Mouse (Mus musculus) lung, postnatal 4 days (tissue): ENCODE data around the gene Sostdc1.

Source experiments
- DNase-seq, 2 experiments: peaks; one replicate each; pipeline ENCODE4 v3.0.0; 2021

Sostdc1 gene

DNA sequence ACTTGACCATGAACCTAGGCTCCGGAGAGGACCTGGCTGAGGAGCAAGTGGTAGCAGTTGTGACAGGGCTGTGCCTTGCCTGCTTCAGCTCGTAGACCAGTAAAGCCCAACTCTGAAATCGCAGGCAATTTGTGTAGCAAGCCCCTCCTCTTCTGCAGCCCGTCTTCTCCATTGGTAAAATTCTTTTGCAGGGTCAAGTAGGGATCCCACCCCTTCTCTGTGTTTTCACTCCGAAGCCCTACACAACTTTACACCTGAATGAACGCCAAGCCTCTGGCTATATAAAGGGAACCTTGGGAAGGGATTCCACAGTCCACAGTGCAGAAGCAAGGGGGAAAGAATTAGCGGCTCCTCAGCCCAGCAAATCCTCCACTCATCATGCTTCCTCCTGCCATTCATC is at the start of gene Sostdc1:
Sostdc1 (plus strand) TSS at position 224 of the 400 bp plus-strand sequence.
- DNase-seq, result no peak

DNA sequence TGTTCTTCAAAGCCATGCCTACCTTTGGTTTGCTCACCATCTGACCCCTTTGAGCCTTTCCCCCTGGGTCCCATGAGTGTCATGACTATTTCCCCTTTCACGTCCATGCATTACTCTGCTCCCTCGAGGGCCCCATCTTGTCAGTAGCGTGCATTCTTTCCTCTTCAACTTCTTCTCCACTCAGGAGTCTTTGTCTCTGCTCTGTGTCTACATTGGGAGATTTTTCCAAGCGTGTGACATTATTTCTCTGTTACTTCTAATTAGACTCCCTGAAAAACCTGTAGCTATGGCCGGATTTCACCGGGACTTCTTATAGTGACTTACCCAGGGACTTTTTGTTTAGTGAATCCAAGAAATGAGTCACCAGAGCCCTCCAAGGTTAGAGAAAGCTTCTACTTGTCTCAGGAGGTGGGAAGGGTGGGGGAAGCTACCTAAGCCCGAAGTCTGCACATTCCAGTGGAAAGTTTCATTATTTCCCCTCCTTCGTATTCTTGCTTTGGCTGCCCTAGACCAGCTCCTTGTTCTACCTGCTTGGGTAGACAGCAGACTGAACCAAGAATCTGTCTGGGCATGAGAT is 46.2 kb upstream of the Sostdc1 start:
- no peak for DNase-seq

DNA sequence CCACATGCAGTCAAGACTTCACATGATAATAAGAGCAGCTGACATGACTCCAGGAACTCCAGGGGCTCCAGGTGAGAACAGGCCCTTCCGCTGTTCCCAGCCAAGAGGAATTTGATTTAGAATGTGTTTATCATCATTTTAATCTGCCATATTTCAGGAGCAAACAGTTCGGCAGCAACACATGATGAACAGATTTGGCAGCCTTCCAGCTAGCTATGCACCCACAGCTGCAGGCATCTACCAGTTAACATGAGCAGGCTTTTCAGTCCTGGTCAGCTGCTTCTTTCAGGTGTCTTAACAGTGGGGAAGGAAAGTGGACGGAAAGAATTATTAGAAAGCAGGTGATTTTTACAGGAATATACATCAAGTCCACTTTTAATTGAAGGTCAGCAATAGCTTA is 39.1 kb upstream of the Sostdc1 start:
- DNase-seq, result no peak

DNA sequence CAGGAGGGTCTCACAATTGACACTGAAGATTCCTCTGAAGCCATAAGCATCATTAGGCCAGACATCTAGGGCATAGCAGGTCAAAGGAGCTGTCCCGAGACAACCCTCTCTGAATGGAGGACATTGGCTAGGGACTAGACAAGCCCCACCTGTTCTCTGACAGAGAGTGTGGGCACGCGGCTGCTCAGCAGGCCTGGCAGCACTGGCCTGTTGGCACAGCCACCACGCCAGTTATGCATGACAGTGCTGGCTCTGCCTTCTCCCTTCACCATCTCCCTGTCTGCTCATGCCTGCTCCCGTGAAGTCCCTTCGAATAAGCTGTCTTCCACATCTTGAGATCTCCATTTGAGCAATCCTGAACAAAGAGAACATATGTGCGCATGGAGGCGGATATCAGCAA is 24.3 kb upstream of the Sostdc1 start:
- DNase-seq, result no peak

DNA sequence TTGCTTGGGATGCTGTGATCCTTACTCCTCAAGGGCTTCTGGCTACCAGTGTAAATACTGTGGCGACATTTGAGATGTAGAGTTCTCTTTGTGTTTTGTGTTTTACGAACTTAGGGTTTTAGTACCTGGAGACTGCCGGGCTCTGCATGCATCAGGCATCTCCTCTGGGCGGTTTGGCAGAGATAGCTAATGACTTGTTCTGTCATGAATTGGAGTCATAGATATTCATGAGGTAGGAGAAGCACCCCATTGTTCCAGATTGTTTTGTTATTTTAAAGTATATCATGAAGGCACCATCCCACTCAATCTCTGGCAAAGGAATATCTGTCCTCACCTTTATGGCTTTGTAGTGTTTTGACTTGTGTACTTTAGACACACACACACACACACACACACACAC is 23.5 kb upstream of the Sostdc1 start:
- DNase-seq, result no peak

DNA sequence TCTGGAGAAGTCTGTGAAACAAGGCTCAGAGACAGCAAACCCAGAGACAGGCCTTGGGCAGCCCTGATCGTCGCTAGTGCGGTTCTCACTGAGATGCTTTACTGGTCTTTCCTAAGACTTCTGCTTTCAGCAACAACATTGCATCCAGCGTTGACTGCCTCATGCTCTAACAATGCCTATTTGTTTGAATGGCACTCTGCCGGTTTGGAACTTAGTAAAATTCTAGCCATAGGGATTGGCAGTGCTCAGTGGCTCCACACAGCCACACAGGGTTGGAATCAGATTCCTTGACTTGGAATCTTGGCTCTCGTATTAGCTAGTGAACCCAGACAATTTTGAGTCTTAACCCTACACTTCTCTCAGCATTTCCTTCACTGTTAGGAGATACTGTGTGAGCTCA is 22.6 kb upstream of the Sostdc1 start:
- no peak for DNase-seq

DNA sequence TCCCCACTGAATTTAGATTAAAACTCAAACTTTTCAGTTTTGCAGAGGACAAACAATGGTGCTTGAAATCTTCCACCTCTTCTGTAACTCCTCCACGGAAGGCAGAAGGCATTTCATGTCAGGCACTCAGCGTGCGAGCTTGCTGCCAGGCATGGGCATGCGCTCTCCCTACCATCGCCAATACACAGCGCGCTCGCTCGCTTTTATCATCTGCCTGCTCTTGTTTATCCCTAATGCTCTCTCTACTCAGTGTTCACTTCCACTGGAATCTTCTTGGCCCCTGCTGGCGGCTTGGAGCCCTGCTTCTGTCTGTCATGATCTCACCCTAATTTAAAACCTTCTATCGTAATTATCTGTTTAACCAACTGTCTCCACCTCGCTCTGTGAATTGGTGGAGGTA is 11.6 kb upstream of the Sostdc1 start:
- DNase-seq, result peak; percentile 10 to 45

DNA sequence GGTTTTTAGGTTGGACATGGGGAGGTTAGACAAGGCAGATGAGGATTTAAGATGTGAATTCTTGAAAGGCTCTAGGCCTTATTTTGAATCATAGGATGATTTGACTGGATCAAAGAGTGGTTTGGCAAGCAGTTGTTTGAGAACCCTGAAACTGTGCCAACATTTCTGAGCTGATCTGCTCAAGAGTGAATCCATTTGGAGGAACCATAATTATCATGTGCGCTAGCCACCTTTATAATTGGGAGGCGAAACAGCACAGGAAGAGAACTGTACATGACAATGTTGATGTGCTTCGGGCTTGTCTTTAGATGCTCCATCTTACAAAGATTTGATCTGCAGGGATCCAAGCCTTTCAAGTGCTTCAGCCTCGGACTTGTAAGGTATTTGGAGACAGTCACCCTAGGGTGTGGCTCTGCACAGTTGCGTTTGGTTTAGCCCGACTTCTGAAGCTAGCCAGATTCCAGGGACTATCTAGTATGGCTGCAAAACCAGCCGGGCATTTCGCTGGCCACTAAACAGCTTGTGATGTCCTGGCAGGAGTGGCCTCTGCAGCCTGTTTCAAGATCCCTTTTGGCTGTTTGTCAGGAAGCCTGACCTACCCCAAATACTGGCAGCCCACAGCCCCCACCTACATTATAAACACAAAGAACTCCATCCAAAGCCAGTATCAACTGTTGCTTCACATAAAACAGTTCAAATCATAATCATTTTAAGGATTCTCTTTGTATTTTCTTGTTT is 10.9 kb upstream of the Sostdc1 start:
- DNase-seq, result peak in 1 of 2 experiments; percentile 27

DNA sequence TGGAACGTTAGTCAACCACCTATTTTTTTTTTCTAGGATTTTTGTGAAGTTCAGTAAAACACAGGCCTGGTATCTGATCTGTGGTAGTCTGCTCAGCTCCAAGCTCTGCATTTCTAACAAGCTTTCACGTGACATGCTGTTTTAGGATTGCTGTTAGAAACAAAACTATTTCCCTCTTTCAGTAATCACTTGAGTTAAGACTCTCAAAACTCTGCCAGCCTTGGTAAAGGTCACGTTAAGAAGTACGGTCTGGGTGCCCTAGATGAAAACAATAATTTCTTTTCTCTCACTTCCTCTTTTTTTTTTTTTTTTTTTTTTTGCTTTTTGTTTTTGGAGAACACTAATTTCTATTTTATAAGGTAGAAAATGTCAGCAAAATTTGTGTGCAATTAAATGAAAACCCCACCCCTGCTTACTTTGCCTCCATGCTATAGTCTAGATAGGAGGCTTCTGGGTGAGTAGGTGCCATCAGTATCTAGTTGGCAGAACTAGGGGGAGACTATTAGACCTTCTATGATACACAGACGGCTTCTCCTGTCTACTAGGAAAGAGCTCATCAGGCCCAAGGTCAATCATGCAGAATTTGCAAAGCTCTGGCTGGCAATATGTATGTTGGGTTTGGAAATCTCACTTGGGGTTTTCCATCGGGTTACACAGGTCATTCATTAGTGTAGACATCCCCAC is 5.1 kb upstream of the Sostdc1 start:
- no peak for DNase-seq

DNA sequence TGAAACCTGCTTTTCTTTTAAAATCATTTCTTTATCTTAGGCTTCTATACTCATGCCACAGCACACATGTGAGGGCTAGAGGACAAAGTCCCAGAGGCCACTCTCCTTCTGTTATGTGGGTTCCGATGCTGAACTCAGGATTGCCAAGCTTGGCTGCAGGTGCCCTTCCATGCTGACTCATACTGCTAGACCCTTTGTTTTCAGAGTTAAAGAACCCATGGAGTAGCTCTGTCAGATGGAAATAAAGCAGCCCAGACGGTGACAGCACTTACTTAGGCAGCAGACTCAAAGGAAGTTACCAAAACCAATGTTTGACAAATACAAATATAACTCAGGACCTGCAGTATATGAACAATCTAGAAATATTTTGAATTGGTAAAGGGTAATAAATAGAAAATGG is 924 bp upstream of the Sostdc1 start:
- DNase-seq, result no peak

DNA sequence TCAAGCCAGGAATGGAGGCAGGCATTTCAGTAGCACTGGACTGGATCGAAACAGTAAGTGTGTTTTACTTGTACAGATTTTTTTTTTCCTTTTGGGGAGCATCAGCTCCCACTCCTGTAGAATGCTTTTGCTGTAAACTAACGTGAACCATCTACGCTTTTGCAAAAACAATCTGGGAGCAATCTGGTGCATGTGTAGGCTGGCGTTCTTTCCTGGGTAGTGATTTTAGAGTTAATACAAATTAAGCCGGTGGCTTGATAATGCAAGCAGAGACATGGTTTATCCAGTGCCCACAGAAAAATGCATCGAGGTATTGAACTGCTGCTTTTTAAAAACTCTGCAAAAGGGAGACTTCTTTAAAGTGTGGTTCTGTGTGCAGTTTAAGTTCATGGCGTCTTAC is 507 bp downstream of the Sostdc1 start:
- no peak for DNase-seq

DNA sequence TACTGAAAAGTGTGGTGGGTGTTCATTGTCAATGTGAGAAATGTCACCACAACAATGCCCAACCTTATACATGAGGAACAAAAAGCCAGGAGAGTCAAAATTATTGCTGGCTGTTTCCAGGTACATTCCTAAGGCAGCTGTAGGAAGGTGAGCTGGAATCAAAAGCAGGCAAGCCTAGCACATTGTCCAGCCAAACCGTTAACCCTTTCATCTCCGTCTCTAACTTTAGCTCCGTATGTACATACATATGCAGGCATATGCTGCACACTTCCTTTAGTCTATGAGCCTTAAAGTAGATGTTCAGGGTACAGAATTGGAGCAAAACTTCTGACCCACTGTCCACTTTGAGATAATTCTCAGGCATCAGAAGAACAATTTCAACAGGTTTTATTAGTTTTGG is 1.6 kb downstream of the Sostdc1 start:
- DNase-seq, result no peak

DNA sequence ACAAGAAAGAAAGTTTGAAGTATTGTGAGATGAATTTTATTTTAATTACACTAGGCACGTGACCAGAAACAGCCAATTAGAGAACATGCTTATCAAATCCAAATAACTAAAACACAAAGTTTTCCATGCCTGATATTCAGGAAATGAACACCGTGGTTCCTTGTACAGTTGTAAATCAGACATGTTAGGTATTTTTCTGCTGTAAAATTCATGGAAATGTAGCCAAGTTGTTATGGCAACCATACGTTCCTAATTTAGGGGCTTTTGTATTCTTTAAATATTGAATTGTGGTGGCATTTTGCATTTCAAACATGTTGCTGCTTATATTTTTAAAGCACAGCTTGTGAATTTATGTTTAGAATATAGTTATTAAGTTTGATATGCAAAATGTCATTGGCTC is 2.1 kb downstream of the Sostdc1 start:
- DNase-seq, result no peak

DNA sequence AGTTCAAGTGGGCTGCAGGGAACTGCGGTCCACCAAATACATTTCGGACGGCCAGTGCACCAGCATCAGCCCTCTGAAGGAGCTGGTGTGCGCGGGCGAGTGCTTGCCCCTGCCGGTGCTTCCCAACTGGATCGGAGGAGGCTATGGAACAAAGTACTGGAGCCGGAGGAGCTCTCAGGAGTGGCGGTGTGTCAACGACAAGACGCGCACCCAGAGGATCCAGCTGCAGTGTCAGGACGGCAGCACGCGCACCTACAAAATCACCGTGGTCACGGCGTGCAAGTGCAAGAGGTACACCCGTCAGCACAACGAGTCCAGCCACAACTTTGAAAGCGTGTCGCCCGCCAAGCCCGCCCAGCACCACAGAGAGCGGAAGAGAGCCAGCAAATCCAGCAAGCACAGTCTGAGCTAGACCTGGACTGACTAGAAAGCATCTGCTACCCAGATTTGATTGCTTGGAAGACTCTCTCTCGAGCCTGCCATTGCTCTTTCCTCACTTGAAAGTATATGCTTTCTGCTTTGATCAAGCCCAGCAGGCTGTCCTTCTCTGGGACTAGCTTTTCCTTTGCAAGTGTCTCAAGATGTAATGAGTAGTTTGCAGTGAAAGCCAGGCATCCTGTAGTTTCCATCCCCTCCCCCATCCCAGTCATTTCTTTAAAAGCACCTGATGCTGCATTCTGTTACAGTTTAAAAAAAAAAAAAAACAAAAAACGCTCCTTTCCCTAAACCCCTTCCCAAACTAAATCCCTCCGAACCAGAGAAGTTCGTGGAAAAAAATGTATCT is 3.3 kb downstream of the Sostdc1 start:
- DNase-seq, result peak; percentile 39 to 46

DNA sequence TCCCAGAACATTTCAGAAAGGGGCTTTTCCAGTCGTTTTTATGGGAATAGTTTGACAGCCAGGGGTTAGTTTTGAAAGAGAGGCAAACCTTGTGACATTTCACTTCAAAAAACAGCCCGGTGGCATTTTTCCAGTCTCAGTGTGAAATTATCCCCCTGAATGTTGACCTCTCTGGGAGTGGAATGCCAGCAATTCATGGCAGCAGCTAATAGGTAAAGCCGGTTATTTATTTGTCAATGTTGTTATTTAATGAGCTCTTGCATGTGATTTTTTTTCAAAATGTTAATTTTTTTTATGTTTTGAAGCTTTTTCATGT is 3.8 kb downstream of the Sostdc1 start:
- DNase-seq, result no peak

DNA sequence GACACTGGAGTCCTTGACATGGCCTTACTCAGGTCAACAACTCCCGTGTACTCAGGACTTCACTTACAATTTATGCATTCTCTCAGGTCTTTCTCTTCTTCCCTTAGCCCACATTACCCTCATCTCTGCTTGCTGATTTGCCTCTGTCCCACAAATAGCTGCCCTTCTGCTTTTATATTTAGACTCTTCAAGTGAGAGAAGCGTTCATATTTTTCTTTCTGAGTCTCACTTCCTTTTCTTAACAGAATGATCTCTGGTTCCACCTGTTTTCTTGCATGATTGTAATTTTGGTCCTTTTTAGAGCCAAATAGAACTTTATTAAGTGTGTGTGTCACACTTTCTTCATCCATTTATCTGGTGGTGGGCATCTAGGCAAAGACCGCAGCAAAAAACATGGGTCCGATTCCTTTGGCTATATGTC is 12.2 kb downstream of the Sostdc1 start:
- DNase-seq, result no peak

DNA sequence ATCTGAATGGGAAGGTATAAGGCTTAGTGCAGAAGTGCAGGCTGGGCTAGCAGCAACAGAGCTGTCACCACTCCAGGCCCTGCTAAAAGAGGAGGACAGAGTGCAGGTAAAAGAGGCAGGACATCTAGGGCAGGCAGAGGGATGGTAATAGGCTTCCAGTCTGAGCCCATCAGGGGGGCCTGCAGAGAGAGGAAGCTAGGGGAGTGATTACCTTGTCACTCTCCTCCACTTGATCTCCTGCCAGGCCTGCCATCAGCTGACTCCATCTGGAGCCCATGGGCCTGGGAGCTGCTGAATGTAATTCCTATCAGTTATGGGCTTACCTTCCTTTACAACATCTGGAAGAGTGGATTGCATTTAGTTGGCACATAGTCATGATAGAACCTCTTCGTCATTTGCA is 18.7 kb downstream of the Sostdc1 start:
- DNase-seq, result no peak

DNA sequence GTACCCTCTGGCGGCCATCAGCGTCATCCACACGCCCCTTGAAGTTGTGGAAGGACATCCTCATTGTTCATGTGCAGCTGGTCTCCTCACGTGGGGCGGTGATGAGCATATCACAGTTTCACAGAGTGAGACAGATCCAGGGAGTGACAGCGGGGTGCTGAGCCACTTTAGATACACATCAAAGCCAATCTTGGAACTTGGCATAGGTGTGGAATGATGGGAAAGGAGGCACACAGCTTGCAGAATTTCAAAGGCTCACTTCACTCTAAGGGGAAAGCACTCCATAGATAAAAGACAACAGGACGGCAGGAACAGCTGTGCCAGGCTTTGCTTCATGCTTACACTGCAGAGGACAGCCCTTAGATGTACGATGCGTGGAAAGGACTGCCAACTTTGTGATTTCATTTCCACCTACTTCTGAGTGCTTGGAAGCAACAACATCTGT is 19.9 kb downstream of the Sostdc1 start:
- peak in 1 of 2 experiments; percentile 24 for DNase-seq

DNA sequence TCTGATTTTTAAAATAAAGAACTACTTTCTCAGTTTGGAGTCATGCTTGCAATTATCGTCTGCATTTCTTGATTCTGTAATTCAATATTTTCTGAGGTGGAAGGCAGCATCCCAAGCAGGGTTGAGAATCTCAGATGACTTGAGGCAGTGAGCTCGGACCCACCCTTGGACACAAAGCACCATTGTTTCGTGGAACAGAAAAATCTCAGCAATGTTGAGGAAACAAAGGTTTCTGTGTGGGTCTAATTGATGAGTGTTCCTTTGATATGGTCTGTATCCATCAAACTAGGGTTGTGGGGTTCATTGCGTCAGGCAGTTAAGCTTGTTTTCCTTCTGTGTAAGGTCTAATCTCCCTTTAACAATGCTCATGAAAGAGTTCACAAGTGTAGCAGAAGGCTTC is 30.2 kb downstream of the Sostdc1 start:
- DNase-seq, result no peak

DNA sequence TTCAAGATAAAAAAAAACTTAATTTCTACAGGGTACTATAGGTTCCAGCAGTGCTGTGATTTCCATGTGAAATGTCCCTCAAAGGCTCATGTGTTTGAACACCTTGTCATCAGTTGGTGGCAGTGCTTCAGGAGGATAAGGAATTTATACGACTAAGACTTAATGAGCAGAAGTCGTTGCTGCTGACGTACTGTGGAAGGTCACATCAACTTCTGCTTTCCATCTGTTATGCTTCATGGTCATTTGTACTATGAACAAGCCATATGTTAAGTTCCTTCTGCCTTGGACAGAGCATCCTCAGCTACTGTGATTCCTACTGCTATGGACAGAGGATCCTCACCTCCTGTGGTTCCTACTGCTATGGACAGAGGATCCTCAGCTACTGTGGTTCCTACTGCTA is 46.1 kb downstream of the Sostdc1 start:
- no peak for DNase-seq

DNA sequence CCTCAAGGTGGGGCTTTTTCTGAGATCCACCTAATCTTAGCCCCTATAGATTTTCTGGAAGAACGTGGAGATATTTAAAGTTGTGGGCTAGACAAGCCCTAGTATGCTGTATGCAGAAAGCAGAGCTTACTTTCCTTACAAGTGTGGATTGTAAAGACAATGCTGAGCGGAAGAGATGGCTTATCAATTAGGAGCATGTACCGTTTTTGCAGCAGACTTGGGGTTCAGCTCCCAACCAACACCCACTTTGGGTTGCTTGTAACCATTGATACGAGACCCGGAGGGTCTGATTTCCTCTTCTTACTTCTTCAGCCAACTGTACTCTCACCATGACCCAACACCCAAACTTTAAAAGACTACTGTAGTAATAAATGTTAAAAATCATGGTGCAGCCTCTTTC is 46.8 kb downstream of the Sostdc1 start:
- no peak for DNase-seq

DNA sequence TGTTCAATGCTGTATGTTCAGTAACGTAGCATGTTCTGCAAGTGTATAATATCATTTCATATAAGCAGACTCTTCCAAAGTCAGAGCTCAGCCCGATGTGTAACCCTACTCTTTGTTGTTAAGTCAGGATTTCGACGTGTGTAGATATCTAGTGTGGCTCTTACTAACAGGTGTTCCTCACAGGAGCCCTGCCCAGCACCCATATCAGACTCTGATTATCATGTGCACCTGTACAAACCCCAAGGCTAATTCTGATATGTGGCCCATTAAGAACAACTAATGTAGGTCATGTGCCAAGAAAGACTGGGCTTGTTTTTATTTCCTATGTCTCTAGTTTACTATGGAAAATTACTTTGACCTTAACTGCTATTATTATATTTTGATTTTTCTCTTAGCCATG is 50.1 kb downstream of the Sostdc1 start:
- no peak for DNase-seq
